ENCODE assay signal across 17 mouse cellular contexts in genomic region chr13:107577272-107577671, GRCm38 (mm10).
DNase-seq lines count a peak whose midpoint lies in the region; ATAC-seq lines count a peak whose summit lies in the region.
"Had no signal": no experiment of that assay in that cellular context is flagged by ENCODE, and none has a peak within 500 bp of the region (broad histone marks: within the 10 kb centered on the region; RNA-seq: fewer than 3 reads in every experiment).

No protein-coding gene starts in this region.

- no peak overlapping the region for H3K4me3 ChIP-seq in heart, embryonic 13.5 days
- H3K4me3 ChIP-seq in liver, embryonic 12.5 days = 0 out of 2 replicates have a peak overlapping the region, but pooled peaks have one; percentile 6
- H3K4me3 ChIP-seq in forebrain, embryonic 14.5 days (ENCODE audit: low read depth, low read length) = no peak overlapping the region
- H3K4me3 ChIP-seq: embryonic facial prominence, embryonic 10.5 days; midbrain, embryonic 13.5 days had no signal

- no peaks in the 10 kb centered on the region for H3K27me3 ChIP-seq in heart, embryonic 13.5 days (replicated peaks)
- H3K27me3 ChIP-seq in liver, embryonic 12.5 days (replicated peaks) = no peaks in the 10 kb centered on the region
- H3K27me3 ChIP-seq in forebrain, embryonic 14.5 days (replicated peaks; ENCODE audit: control insufficient read depth, insufficient read depth, low read length) = 0 out of 2 replicates have a peak, but pooled peaks cover 3% of the 10 kb centered on the region
- H3K27me3 ChIP-seq: midbrain, embryonic 13.5 days; Patski had no signal

- no peak overlapping the region for H3K27ac ChIP-seq in heart, embryonic 13.5 days (replicated peaks)
- H3K27ac ChIP-seq in liver, embryonic 12.5 days = peak overlapping the region; percentile 75
- no peak overlapping the region for H3K27ac ChIP-seq in forebrain, embryonic 14.5 days (ENCODE audit: low read depth, low read length)
- H3K27ac ChIP-seq: embryonic facial prominence, embryonic 10.5 days; midbrain, embryonic 13.5 days had no signal

- no peaks in the 10 kb centered on the region for H3K9me3 ChIP-seq in heart, embryonic 13.5 days
- H3K9me3 ChIP-seq in liver, embryonic 12.5 days (replicated peaks) = no peaks in the 10 kb centered on the region
- H3K9me3 ChIP-seq in forebrain, embryonic 14.5 days (replicated peaks; ENCODE audit: control insufficient read depth, low read length) = no peaks in the 10 kb centered on the region
- H3K9me3 ChIP-seq: embryonic facial prominence, embryonic 10.5 days; midbrain, embryonic 13.5 days had no signal

- no peak overlapping the region for H3K9ac ChIP-seq in heart, embryonic 13.5 days
- H3K9ac ChIP-seq in liver, embryonic 12.5 days = peak overlapping the region; percentile 35; the same call in 1 of the 2 replicates
- H3K9ac ChIP-seq in forebrain, embryonic 14.5 days (ENCODE audit: low read length) = no peak overlapping the region
- H3K9ac ChIP-seq: midbrain, embryonic 13.5 days had no signal

- no peak for DNase-seq in heart, postnatal 4 days
- no peak for DNase-seq in natural killer cell, adult 2 months (ENCODE audit: low spot score in 2 of 2)
- DNase-seq in forebrain, embryonic 14.5 days (ENCODE audit: low spot score) = no peak
- DNase-seq: cerebellum, postnatal 14 days; kidney, adult 2 months; kidney, postnatal 36 days; lung, postnatal 14 days; retina, postnatal 1 day; thymus, adult 18-20 months had no signal

- WGBS in heart, embryonic 13.5 days = 29% methylated on average over 4 of the region's 4 CpGs
- 18% methylated on average over 4 of the region's 4 CpGs for WGBS in liver, embryonic 12.5 days (ENCODE audit: insufficient replicate concordance)
- WGBS in forebrain, embryonic 14.5 days = 86% methylated on average over 4 of the region's 4 CpGs

- ATAC-seq in heart, embryonic 13.5 days (ENCODE audit: extremely low read depth, insufficient number of reproducible peaks, low FRiP score, low TSS enrichment) = no peak; the same call in 1 of the 2 replicates
- peak; percentile 89 for ATAC-seq in common myeloid progenitor, adult 5-6 weeks (replicated peaks; ENCODE audit: low read depth, poor library complexity, severe bottlenecking)
- peak; percentile 95 for ATAC-seq in liver, embryonic 12.5 days
- ATAC-seq in megakaryocyte progenitor cell, adult 5-6 weeks (replicated peaks; ENCODE audit: poor library complexity) = peak; percentile 87
- ATAC-seq in forebrain, embryonic 14.5 days = no peak
- no peak for ATAC-seq in monocyte, adult 5-6 weeks (replicated peaks; ENCODE audit: insufficient number of reproducible peaks, low FRiP score, low TSS enrichment, poor library complexity, severe bottlenecking)
- ATAC-seq: midbrain, embryonic 13.5 days; Patski had no signal

- no peaks in the 10 kb centered on the region for H3K36me3 ChIP-seq in heart, embryonic 13.5 days
- H3K36me3 ChIP-seq in liver, embryonic 12.5 days = no peaks in the 10 kb centered on the region
- H3K36me3 ChIP-seq in forebrain, embryonic 14.5 days (ENCODE audit: control insufficient read depth, insufficient read depth, low read length) = no peaks in the 10 kb centered on the region
- H3K36me3 ChIP-seq: embryonic facial prominence, embryonic 10.5 days; midbrain, embryonic 13.5 days had no signal

- peaks cover 17% of the 10 kb centered on the region for H3K4me1 ChIP-seq in heart, embryonic 13.5 days
- H3K4me1 ChIP-seq in liver, embryonic 12.5 days = peaks cover 49% of the 10 kb centered on the region
- H3K4me1 ChIP-seq in forebrain, embryonic 14.5 days (ENCODE audit: control insufficient read depth, insufficient read depth, low read length) = no peaks in the 10 kb centered on the region
- H3K4me1 ChIP-seq: embryonic facial prominence, embryonic 10.5 days; midbrain, embryonic 13.5 days had no signal

- peak overlapping the region; percentile 27; the same call in 1 of the 2 replicates for H3K4me2 ChIP-seq in heart, embryonic 13.5 days
- H3K4me2 ChIP-seq in liver, embryonic 12.5 days = peak overlapping the region; percentile 62
- H3K4me2 ChIP-seq in forebrain, embryonic 14.5 days (ENCODE audit: low read length) = no peak overlapping the region
- H3K4me2 ChIP-seq: midbrain, embryonic 13.5 days had no signal

Comparison
In these comparisons a context has a peak if more than half of its experiments do, and no peak if none do; other contexts are left out.
1. ATAC-seq: peak in common myeloid progenitor, adult 5-6 weeks (single experiment), liver, embryonic 12.5 days (single experiment) and megakaryocyte progenitor cell, adult 5-6 weeks (single experiment); none in heart, embryonic 13.5 days (single experiment), forebrain, embryonic 14.5 days (single experiment) and monocyte, adult 5-6 weeks (single experiment).